Mouse (Mus musculus) ES-E14 (cell line): ENCODE measurements around the gene Dhrs11. TPM values are rescaled to one million over a fixed set of nuclear protein-coding genes. Genes with fewer than 3 reads are reported as not detected.
A peak's percentile ranks its signal among the peaks of the same experiment; 100 is the strongest.
"Not testable (repeated sequence)": the region's sequence is repeated elsewhere in the genome, so short reads cannot be mapped to it uniquely, and the experiment has no call there.

Source experiments
- DNase-seq: peaks from one replicate; pipeline ENCODE4 v3.0.0-alpha.2; 2013; ENCODE audit warnings: low read depth, low spot score
- H3K27ac ChIP-seq: 2 replicates; pipeline ENCODE4 v1.5.1; 2012; ENCODE audit warnings: low read depth, mild to moderate bottlenecking, low read length, moderate library complexity, mixed read lengths; ENCODE audit not compliant: poor library complexity, insufficient read depth, severe bottlenecking
- H3K36me3 ChIP-seq: 2 replicates; pipeline ENCODE4 v1.6.1; 2012; ENCODE audit warnings: mild to moderate bottlenecking, low read length, moderate library complexity, mixed read lengths; ENCODE audit not compliant: control insufficient read depth, poor library complexity, insufficient read depth, severe bottlenecking
- H3K4me1 ChIP-seq, 2 experiments: fragments of 150-350 bp in 1 of 2; sonication (generic) in 1 of 2; 2 replicates each; pipeline ENCODE4 v1.6.1; 2012; ENCODE audit warnings: low read length in 2 of 2, mild to moderate bottlenecking in 1 of 2, mixed read lengths in 1 of 2; ENCODE audit not compliant: control insufficient read depth in 2 of 2, insufficient read depth in 2 of 2, poor library complexity in 1 of 2
- H3K4me3 ChIP-seq, 2 experiments: fragments of 150-350 bp in 1 of 2; sonication (generic) in 1 of 2; 2 replicates each; pipeline ENCODE4 v1.5.1; 2012; ENCODE audit warnings: low read length in 2 of 2, low read depth in 1 of 2, mild to moderate bottlenecking in 1 of 2, mixed read lengths in 1 of 2; ENCODE audit not compliant: insufficient read depth in 1 of 2, poor library complexity in 1 of 2, severe bottlenecking in 1 of 2
- H3K9ac ChIP-seq: 2 replicates; pipeline ENCODE4 v1.6.1; 2012; ENCODE audit warnings: low read depth, mild to moderate bottlenecking, low read length, mixed read lengths; ENCODE audit not compliant: poor library complexity, insufficient read depth, severe bottlenecking
- H3K9me3 ChIP-seq: fragments of 150-350 bp; sonication (generic); 2 replicates; pipeline ENCODE4 v1.6.1; 2012; ENCODE audit warnings: low read depth, mild to moderate bottlenecking, low read length; ENCODE audit not compliant: control insufficient read depth, insufficient read depth
- CHD2 ChIP-seq: IDR thresholded peaks from 2 replicates; pipeline ENCODE4 v1.6.1; 2014; ENCODE audit warnings: mild to moderate bottlenecking, low read depth, low read length, inconsistent platforms
- HCFC1 ChIP-seq: IDR thresholded peaks from 2 replicates; pipeline ENCODE4 v1.6.1; 2012; ENCODE audit warnings: low read length, inconsistent platforms, borderline replicate concordance; ENCODE audit not compliant: insufficient read depth
- MAFK ChIP-seq: IDR thresholded peaks from 2 replicates; pipeline ENCODE4 v1.6.1; 2014; ENCODE audit warnings: mild to moderate bottlenecking, low read depth, low read length, inconsistent platforms; ENCODE audit not compliant: insufficient read depth
- ZC3H11A ChIP-seq: IDR thresholded peaks from 2 replicates; pipeline ENCODE4 v1.6.1; 2012; ENCODE audit warnings: low read depth, mild to moderate bottlenecking, inconsistent platforms, low read length, borderline replicate concordance
- ZNF384 ChIP-seq: IDR thresholded peaks from 2 replicates; pipeline ENCODE4 v1.6.1; 2012; ENCODE audit warnings: low read depth, low read length, inconsistent platforms
- in situ Hi-C, 2 experiments: fragments of 600-800 bp; cut with MboI; formaldehyde crosslinking; loops; one replicate each; pipeline ENCODE4 v1.15.1; 2025; ENCODE audit warnings: low sequenced_read_pairs in 2 of 2, inconsistent platforms in 1 of 2; ENCODE audit not compliant: unreplicated experiment in 2 of 2
- total RNA-seq: library from RNA; depleted of rRNA; stranded (reverse); fragments of 300-350 nt; gene quantifications from 2 replicates; pipeline ENCODE4 v1.2.3, GENCODE M21; 2012

Dhrs11 gene
- total RNA-seq, 1 experiment, result 6.2 TPM

DNA sequence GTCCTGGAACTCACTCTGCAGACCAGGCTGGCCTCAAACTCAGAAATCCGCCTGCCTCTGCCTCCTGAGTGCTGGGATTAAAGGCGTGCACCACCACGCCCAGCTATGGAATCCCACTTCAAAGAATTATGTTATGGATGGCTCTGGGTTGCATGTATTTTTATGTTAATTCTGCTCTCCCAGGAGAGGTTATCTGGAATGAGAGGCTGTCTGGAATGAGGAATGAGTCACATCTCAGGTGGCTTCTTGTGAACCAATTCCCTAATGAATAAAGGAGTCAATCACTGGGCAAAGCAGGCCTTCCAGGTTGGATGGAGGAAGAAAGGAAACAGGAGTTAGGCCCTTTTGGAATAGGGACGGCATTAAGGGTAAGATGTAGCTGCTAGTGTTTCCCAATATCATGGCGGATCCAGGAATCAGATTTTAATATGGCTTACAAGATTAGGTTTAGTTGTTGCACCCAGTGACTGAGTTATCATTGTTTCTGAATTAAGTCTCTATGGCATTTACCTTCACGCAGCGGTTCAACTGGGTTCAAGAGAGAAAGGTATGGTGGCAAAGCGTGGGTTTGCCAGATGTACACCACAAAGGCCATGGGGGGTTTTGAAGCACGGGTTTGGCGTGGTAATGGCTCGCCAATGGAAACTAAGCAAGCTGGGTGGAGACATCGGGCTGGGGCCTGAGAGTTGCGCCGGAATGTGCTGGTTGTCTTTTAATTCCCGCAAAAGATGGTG lies 18.1 kb upstream of the Dhrs11 start:
- in situ Hi-C loops, result no loop called here
- TF ChIP-seq CHD2 (no peak), MAFK (no peak), ZNF384 (no peak), ZC3H11A (no peak), HCFC1 (no peak)

DNA sequence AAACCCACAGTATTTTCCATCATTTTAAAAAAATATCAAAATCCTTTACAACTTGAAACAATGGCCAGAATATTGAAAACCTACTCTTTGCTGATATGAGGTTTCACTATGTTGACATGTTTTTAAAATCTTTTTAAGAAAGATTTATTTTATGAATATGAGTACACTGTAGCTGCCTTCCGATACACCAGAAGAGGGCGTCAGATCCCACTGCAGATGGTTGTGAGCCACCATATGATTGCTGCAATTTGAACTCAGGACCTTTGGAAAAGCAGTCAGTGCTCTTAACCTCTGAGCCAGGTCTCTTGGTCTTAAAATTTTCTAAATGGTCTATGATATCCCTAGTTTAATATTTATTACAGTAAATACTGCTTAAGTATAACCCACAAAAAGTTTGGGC lies 10.5 kb upstream of the Dhrs11 start:
- Histone ChIP-seq H3K9ac (no peak overlapping the region), H3K4me1 (peaks cover 0 to 2% of the 10 kb centered on the region in 2 experiments; a peak in 2 of 4 replicates), H3K9me3 (no peaks in the 10 kb centered on the region), H3K27ac (no peak overlapping the region), H3K36me3 (peaks cover 8% of the 10 kb centered on the region), H3K4me3 (no peak overlapping the region)
- TF ChIP-seq ZC3H11A (no peak), MAFK (no peak), CHD2 (no peak), HCFC1 (no peak), ZNF384 (no peak)
- in situ Hi-C loops, result no loop called here
- DNase-seq, result no peak

More for the DNA sequence above, 18.1 kb upstream of the Dhrs11 start:
- peaks cover 4% of the 10 kb centered on the region in 2 experiments; a peak in 3 of 4 replicates for H3K4me1 ChIP-seq
- peaks cover 3% of the 10 kb centered on the region for H3K36me3 ChIP-seq
- peak overlapping the region; percentile 98 for H3K27ac ChIP-seq
- H3K9ac ChIP-seq, result peak overlapping the region; percentile 70
- peak; percentile 46 for DNase-seq
- H3K9me3 ChIP-seq, result no peaks in the 10 kb centered on the region
- H3K4me3 ChIP-seq, result peak overlapping the region; percentile 4 to 19; a peak in 2 of 4 replicates

GRCm38 (mm10) chr11:84829495-84829894 lies 701 bp upstream of the Dhrs11 start:
- in situ Hi-C loops, DNase-seq: not testable (repeated sequence)

DNA sequence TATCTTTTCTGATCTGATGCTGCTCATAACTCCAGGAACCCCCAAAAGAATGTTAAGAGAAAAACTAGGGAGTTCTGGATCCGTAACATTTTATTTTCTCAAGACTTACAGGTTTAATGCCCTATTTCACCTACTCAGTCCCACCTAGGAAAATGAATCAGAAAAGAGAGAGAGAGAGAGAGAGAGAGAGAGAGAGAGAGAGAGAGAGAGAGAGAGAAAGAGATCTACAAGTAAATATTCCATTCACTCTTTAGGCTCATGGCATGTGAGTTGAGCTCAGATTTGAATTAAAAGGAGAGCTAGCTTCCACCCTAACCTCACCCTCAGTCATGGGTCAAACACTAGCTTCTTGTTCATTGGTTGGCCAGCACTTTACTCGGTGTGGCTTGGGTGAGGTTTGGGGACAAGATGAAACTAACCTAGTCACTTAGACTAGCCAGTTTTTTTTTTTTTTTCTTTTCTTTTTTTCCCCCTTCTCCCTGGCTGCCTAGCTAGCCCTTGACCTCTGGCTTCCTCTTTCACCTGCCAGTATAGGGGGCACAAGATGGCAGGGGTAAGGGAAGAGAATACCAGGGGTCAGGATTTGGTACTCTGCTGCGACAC lies 792 bp downstream of the Dhrs11 start:
- Histone ChIP-seq H3K4me1 (peaks cover 0 to 2% of the 10 kb centered on the region in 2 experiments; a peak in 2 of 4 replicates), H3K27ac (no peak overlapping the region), H3K9ac (peak overlapping the region; percentile 80), H3K36me3 (peaks cover 3% of the 10 kb centered on the region), H3K9me3 (no peaks in the 10 kb centered on the region), H3K4me3 (peak overlapping the region; percentile 90 to 92)
- no peak for TF ChIP-seq ZC3H11A
- no peak for TF ChIP-seq HCFC1
- TF ChIP-seq ZNF384, result no peak
- TF ChIP-seq CHD2, result no peak
- TF ChIP-seq MAFK, result no peak
- in situ Hi-C loops, result no loop called here
- DNase-seq, result no peak

More at GRCm38 (mm10) chr11:84829495-84829894, 701 bp upstream of the Dhrs11 start:
- Histone ChIP-seq H3K9ac (peak overlapping the region; percentile 80; the same call in 1 of the 2 replicates), H3K4me3 (peak overlapping the region; percentile 90 to 92)
- H3K36me3 ChIP-seq, H3K4me1 ChIP-seq, H3K27ac ChIP-seq, H3K9me3 ChIP-seq: not testable (repeated sequence)

DNA sequence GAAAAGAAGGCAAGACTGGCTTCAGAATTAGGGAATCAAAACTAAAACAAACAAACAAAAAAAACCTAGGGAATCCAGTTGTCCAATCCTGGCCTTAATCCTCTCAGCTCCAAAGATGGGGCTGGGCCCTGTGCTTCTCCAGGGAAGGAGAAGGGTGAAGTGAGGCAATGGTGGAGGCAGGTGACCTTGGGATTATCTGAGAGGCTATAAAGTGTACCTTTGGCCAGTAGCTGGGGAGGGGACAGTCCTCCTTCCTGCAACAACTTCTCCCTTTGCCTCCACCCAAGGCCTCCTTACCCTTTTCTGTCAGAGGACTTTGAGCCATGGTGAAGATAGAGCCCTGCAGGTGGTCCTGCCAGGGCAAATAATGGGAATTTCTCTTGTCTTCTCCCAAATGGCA lies 1.3 kb downstream of the Dhrs11 start:
- H3K4me1 ChIP-seq, result peaks cover 0 to 2% of the 10 kb centered on the region in 2 experiments; a peak in 2 of 4 replicates
- in situ Hi-C loops, result no loop called here
- H3K9me3 ChIP-seq, result no peaks in the 10 kb centered on the region
- no peak for DNase-seq
- H3K9ac ChIP-seq, result no peak overlapping the region
- TF ChIP-seq MAFK (no peak), ZNF384 (no peak), ZC3H11A (no peak), CHD2 (no peak), HCFC1 (no peak)
- H3K36me3 ChIP-seq, result peaks cover 3% of the 10 kb centered on the region
- no peak overlapping the region for H3K27ac ChIP-seq
- no peak overlapping the region for H3K4me3 ChIP-seq
